Mouse (Mus musculus) bone marrow, adult 2 months (tissue): ENCODE measurements around the gene Cps1.

Experiments used
- CTCF ChIP-seq: fragments of 200-500 bp; IDR thresholded peaks from 2 replicates; pipeline ENCODE4 v1.5.1; 2011; ENCODE audit warnings: low read length, control low read depth; ENCODE audit not compliant: control insufficient read depth, insufficient read depth
- POLR2A ChIP-seq: fragments of 200-500 bp; IDR thresholded peaks from 2 replicates; pipeline ENCODE4 v1.6.1; 2011; ENCODE audit warnings: low read depth, mild to moderate bottlenecking, control low read depth, low read length, borderline replicate concordance; ENCODE audit not compliant: control insufficient read depth

DNA sequence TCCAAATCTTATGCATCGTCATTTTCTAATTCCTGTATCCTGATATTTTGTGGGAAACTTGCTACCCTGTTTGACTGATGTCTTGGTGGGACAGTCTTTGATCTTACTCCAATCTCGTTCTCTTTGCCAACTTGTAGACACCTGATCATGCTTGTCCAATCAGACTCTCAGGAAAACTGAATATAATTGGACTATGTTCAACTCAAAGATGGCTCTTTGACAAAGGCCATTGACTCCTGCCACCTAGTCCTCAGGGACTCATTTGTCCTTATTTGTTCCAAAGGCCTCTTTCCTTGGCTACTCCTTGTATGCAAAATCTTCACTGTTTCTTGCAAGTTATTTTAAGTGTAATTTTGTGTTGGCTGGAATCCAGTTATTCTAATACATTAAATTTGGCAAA lies 44.2 kb upstream of the Cps1 start:
- TF ChIP-seq POLR2A (no peak), CTCF (no peak)
